Mouse (Mus musculus) forebrain, embryonic 13.5 days (tissue): ENCODE results near the gene Eml1. TPM values are rescaled to one million over a fixed set of nuclear protein-coding genes. Genes with fewer than 3 reads are reported as not detected.

Source experiments
- ATAC-seq: fragments of 200-750 bp; cut with Nextera tagmentation; 2 replicates; pipeline ENCODE4 v1.8.0; 2017
- H3K27ac ChIP-seq: fragments of 300-500 bp; sonication (generic); 2 replicates; pipeline ENCODE4 v1.5.1; 2015; ENCODE audit warnings: inconsistent platforms, mild to moderate bottlenecking, moderate library complexity
- H3K27me3 ChIP-seq: fragments of 300-500 bp; sonication (generic); 2 replicates; pipeline ENCODE4 v1.6.1; 2015; ENCODE audit warnings: mild to moderate bottlenecking, inconsistent platforms
- H3K36me3 ChIP-seq: fragments of 300-500 bp; sonication (generic); 2 replicates; pipeline ENCODE4 v1.6.1; 2015; ENCODE audit warnings: mild to moderate bottlenecking, inconsistent platforms; ENCODE audit not compliant: poor library complexity, severe bottlenecking
- H3K4me1 ChIP-seq: fragments of 300-500 bp; sonication (generic); 2 replicates; pipeline ENCODE4 v1.6.1; 2015; ENCODE audit warnings: inconsistent platforms
- H3K4me2 ChIP-seq: fragments of 300-500 bp; sonication (generic); 2 replicates; pipeline ENCODE4 v1.6.1; 2015; ENCODE audit warnings: inconsistent platforms, mild to moderate bottlenecking, moderate library complexity
- H3K4me3 ChIP-seq: fragments of 300-500 bp; sonication (generic); 2 replicates; pipeline ENCODE4 v1.5.1; 2015; ENCODE audit warnings: mild to moderate bottlenecking, inconsistent platforms
- H3K9ac ChIP-seq: fragments of 300-500 bp; sonication (generic); 2 replicates; pipeline ENCODE4 v1.6.1; 2015; ENCODE audit warnings: mild to moderate bottlenecking, inconsistent platforms
- H3K9me3 ChIP-seq: fragments of 300-500 bp; sonication (generic); replicated peaks from 2 replicates; pipeline ENCODE4 v1.6.1; 2016; ENCODE audit warnings: inconsistent platforms
- WGBS: fragments of 180-500 bp; shearing (Covaris S2); methylation state at CpG from one replicate; pipeline ENCODE4 v1.1.7; 2015; 5-methylcytosine and 5-hydroxymethylcytosine counted together
- polyA plus RNA-seq: library from polyadenylated mRNA; unstranded; fragments of >200 nt; fragmentation: Nextera tagmentation; extraction: Ambion mirVana; gene quantifications from 2 replicates; pipeline ENCODE4 v1.2.1, GENCODE M21; 2015

Eml1 gene
- polyA plus RNA-seq, 1 experiment from 2014 or later = 54.5 TPM

- H3K9me3 ChIP-seq = no peaks in the 10 kb centered on the region
- no peak overlapping the region for H3K4me2 ChIP-seq
- no peaks in the 10 kb centered on the region for H3K27me3 ChIP-seq
- no peaks in the 10 kb centered on the region for H3K36me3 ChIP-seq
- WGBS = 72% methylated on average over 3 of the region's 3 CpGs
- no peak overlapping the region for H3K27ac ChIP-seq
- no peak for ATAC-seq
- no peak overlapping the region for H3K9ac ChIP-seq
- H3K4me1 ChIP-seq = peaks cover 65% of the 10 kb centered on the region
- no peak overlapping the region for H3K4me3 ChIP-seq
Measured at GRCm38 (mm10) chr12:108563238-108563637, 192.5 kb downstream of the Eml1 start.

DNA sequence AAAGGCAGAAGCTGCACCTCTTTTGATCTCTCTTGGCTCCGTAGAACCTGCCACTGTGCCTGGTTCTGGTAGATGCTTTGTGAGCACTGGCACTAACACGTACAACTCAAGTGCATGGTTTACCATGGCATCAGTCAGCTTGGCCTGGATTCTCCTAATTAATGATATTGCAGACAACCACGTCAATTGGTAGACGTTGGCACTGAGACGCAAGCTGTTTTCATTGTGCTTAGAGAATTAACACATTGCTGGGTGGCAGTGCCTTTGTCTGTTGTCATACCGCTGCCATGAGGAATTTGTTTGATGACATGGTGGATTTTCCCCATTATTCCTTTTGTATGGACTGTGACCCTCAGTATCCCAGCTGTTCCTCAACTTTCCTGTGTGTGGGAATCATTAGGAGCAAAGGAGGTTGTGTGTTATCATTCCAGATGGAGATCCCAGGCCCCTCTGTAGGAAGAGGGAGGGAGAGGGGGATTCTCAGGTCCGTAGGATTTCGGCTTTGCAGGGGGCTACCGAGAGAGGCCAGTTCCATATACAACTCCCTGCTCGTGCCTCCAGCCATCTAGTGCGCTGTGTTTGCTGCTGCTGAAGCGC, 194.3 kb downstream of the Eml1 start:
- Histone ChIP-seq H3K36me3 (no peaks in the 10 kb centered on the region), H3K9ac (peak overlapping the region; percentile 10), H3K4me1 (peaks cover 49% of the 10 kb centered on the region), H3K27ac (peak overlapping the region; percentile 62), H3K27me3 (no peaks in the 10 kb centered on the region), H3K4me3 (peak overlapping the region; percentile 3; the same call in 1 of the 2 replicates), H3K9me3 (no peaks in the 10 kb centered on the region), H3K4me2 (peak overlapping the region; percentile 33)
- 24% methylated on average over 12 of the region's 12 CpGs for WGBS
- ATAC-seq = peak; percentile 71

GRCm38 (mm10) chr12:108579156-108579871, 208.6 kb downstream of the Eml1 start:
- ATAC-seq = no peak
- H3K4me2 ChIP-seq = no peak overlapping the region
- 79% methylated on average over 7 of the region's 7 CpGs for WGBS
- H3K27me3 ChIP-seq = no peaks in the 10 kb centered on the region
- H3K36me3 ChIP-seq = peaks cover 28% of the 10 kb centered on the region
- H3K4me3 ChIP-seq = no peak overlapping the region
- H3K9me3 ChIP-seq = no peaks in the 10 kb centered on the region
- no peaks in the 10 kb centered on the region for H3K4me1 ChIP-seq
- no peak overlapping the region for H3K9ac ChIP-seq
- no peak overlapping the region for H3K27ac ChIP-seq

DNA sequence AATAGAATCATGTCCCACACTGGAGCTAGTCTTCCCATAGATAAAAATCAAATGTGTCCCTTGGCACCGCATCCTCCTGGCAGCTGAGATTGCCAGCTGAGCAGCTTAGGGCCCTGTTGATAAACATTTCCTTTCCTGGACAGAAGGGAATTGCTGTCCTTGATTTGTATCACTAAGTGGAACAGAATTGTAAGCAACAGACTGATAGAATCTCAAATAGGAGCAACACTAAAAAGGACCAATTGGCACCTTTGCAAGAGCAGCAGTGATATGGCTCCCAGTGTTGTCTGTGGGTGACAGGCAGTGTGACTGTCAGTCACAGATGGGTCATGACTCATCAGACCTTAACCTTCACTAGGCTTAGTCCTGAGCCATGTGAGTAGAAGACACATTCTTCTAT, 213.0 kb downstream of the Eml1 start:
- ATAC-seq = no peak
- H3K9ac ChIP-seq = no peak overlapping the region
- H3K4me1 ChIP-seq = no peaks in the 10 kb centered on the region
- no peaks in the 10 kb centered on the region for H3K9me3 ChIP-seq
- H3K4me2 ChIP-seq = no peak overlapping the region
- WGBS = 93% methylated on average over 1 of the region's 1 CpGs
- H3K36me3 ChIP-seq = peaks cover 32% of the 10 kb centered on the region
- no peak overlapping the region for H3K4me3 ChIP-seq
- no peaks in the 10 kb centered on the region for H3K27me3 ChIP-seq
- H3K27ac ChIP-seq = no peak overlapping the region

Other genes starting within 250 kb of the Eml1 start
- gene Setd3, start 191.6 kb upstream of the Eml1 start, polyA plus RNA-seq = 90.0 and 91.6 TPM in 2 replicates
- gene Ccnk, start 191.4 kb upstream of the Eml1 start, polyA plus RNA-seq = 4.5 and 5.3 TPM in 2 replicates
- gene Ccdc85c, start 95.5 kb upstream of the Eml1 start, polyA plus RNA-seq = 16.2 and 17.4 TPM in 2 replicates
- 2.5 and 2.7 TPM in 2 replicates for gene Hhipl1, start 64.7 kb upstream of the Eml1 start, polyA plus RNA-seq
- gene Cyp46a1, start 36.6 kb upstream of the Eml1 start, polyA plus RNA-seq = 23.1 and 26.3 TPM in 2 replicates
- gene Evl, start 183.8 kb downstream of the Eml1 start, polyA plus RNA-seq = 147 and 159 TPM in 2 replicates